Mouse (Mus musculus): ENCODE data around the gene Spats2l. TPM values are rescaled to one million over a fixed set of nuclear protein-coding genes. Genes with fewer than 3 reads are reported as not detected.

The Spats2l gene
- polyA plus RNA-seq (2014; fragmentation: Nextera tagmentation; extraction: Ambion mirVana), result 69.2 and 69.8 TPM in 2 replicates

DNA sequence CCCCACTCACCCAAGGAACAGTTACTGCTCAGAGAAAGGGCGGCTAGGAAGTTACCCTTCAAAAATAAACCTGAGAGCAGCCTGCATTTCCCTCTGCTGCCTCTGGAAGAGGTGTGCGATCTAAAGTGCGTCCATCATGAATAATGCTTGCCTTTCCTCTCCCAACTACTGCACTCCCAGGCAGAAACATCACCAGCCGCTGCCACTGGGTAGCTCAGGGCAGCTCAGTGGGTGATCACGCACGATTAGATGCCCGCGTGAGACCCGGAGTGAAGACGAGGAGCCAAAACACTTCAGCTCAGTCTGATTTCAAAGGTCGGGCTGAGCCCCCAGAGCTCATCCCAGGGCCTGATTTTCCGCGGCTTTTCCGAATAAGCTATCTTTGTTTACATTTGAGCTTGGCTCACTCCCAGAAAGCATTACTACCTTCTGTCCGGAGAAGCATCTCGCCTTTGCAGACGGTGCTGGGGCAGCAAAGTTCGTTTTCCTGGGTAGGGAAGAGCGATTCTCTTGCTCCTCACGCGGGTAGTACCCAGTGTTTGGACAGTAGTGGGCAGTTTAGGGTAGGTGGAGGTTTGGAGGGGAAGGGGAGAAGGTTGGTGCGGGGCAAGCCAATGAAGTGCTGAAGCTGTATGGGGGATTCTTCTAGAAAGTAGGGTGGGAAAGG is at the start of gene Spats2l:
Spats2l (plus strand) TSS at position 162 of the 667 bp plus-strand sequence.
- ATAC-seq (ENCODE audit: low FRiP score, low TSS enrichment) (peak; percentile 66), DNase-seq (peak; percentile 82)
- WGBS, result under 1% methylated on average over 22 of the region's 22 CpGs

GRCm38 (mm10) chr1:57725268-57725667 is 48.7 kb upstream of the Spats2l start:
- ATAC-seq (ENCODE audit: low FRiP score, low TSS enrichment) (no peak), DNase-seq (no peak)
- Histone ChIP-seq H3K4me2 (ENCODE audit: low read length) (no peak overlapping the region), H3K9ac (replicated peaks; ENCODE audit: low read length) (no peak overlapping the region), H3K27ac (replicated peaks; ENCODE audit: low read depth, low read length) (no peak overlapping the region), H3K27me3 (ENCODE audit: control insufficient read depth, insufficient read depth, low read length) (no peaks in the 10 kb centered on the region), H3K9me3 (ENCODE audit: control insufficient read depth, low read length) (no peaks in the 10 kb centered on the region), H3K36me3 (ENCODE audit: control insufficient read depth, insufficient read depth, low read length) (no peaks in the 10 kb centered on the region), H3K4me1 (ENCODE audit: control insufficient read depth, insufficient read depth, low read length) (no peaks in the 10 kb centered on the region), H3K4me3 (replicated peaks; ENCODE audit: low read depth, low read length) (no peak overlapping the region)
- WGBS, result 90% methylated on average over 5 of the region's 5 CpGs

More for the DNA sequence above, at the start of gene Spats2l:
- Histone ChIP-seq H3K4me1 (ENCODE audit: control insufficient read depth, insufficient read depth, low read length) (peaks cover 12% of the 10 kb centered on the region), H3K36me3 (ENCODE audit: control insufficient read depth, insufficient read depth, low read length) (no peaks in the 10 kb centered on the region), H3K9me3 (ENCODE audit: control insufficient read depth, low read length) (no peaks in the 10 kb centered on the region), H3K4me2 (ENCODE audit: low read length) (peak within 1 kb of the TSS; percentile 78), H3K9ac (replicated peaks; ENCODE audit: low read length) (peak within 1 kb of the TSS; percentile 93), H3K27ac (replicated peaks; ENCODE audit: low read depth, low read length) (peak within 1 kb of the TSS; percentile 96), H3K4me3 (replicated peaks; ENCODE audit: low read depth, low read length) (peak within 1 kb of the TSS; percentile 81), H3K27me3 (ENCODE audit: control insufficient read depth, insufficient read depth, low read length) (no peaks in the 10 kb centered on the region)

- 32% methylated on average over 4 of the region's 4 CpGs for WGBS
- H3K4me2 ChIP-seq (ENCODE audit: low read length), result no peak overlapping the region
- DNase-seq, result no peak
Measured at GRCm38 (mm10) chr1:57735877-57736276, 38.1 kb upstream of the Spats2l start.

DNA sequence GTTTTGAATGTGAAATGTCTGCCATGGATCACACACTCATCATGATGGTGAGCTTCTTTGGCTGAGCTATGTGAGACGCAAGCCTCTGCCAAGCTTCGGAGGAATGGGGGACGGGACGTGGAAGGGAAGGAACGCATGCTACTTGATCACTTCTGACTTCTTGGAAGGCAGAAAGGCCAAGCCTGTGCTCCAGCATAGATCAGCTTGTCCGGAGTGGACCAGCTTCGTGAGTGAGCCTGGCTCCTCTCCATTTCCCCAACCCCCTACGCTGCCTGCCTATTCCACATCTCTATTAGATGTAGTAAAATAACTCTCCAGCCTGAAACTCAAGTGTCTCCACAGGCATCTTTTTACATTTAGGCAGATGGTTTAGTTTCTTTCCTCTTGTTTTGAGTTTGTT is 32.2 kb upstream of the Spats2l start:
- DNase-seq (no peak), ATAC-seq (ENCODE audit: low FRiP score, low TSS enrichment) (no peak)
- Histone ChIP-seq H3K27ac (replicated peaks; ENCODE audit: low read depth, low read length) (no peak overlapping the region), H3K4me2 (ENCODE audit: low read length) (no peak overlapping the region), H3K36me3 (ENCODE audit: control insufficient read depth, insufficient read depth, low read length) (no peaks in the 10 kb centered on the region), H3K9me3 (ENCODE audit: control insufficient read depth, low read length) (no peaks in the 10 kb centered on the region), H3K9ac (replicated peaks; ENCODE audit: low read length) (no peak overlapping the region), H3K4me3 (replicated peaks; ENCODE audit: low read depth, low read length) (no peak overlapping the region), H3K4me1 (ENCODE audit: control insufficient read depth, insufficient read depth, low read length) (no peaks in the 10 kb centered on the region), H3K27me3 (ENCODE audit: control insufficient read depth, insufficient read depth, low read length) (no peaks in the 10 kb centered on the region)
- WGBS, result 89% methylated on average over 8 of the region's 8 CpGs

More at GRCm38 (mm10) chr1:57735877-57736276, 38.1 kb upstream of the Spats2l start:
- Histone ChIP-seq H3K9me3 (ENCODE audit: control insufficient read depth, low read length) (no peaks in the 10 kb centered on the region), H3K27me3 (ENCODE audit: control insufficient read depth, insufficient read depth, low read length) (no peaks in the 10 kb centered on the region), H3K9ac (replicated peaks; ENCODE audit: low read length) (no peak overlapping the region), H3K4me3 (replicated peaks; ENCODE audit: low read depth, low read length) (no peak overlapping the region), H3K27ac (replicated peaks; ENCODE audit: low read depth, low read length) (no peak overlapping the region), H3K4me1 (ENCODE audit: control insufficient read depth, insufficient read depth, low read length) (no peaks in the 10 kb centered on the region), H3K36me3 (ENCODE audit: control insufficient read depth, insufficient read depth, low read length) (no peaks in the 10 kb centered on the region)
- no peak for ATAC-seq (ENCODE audit: low FRiP score, low TSS enrichment)

DNA sequence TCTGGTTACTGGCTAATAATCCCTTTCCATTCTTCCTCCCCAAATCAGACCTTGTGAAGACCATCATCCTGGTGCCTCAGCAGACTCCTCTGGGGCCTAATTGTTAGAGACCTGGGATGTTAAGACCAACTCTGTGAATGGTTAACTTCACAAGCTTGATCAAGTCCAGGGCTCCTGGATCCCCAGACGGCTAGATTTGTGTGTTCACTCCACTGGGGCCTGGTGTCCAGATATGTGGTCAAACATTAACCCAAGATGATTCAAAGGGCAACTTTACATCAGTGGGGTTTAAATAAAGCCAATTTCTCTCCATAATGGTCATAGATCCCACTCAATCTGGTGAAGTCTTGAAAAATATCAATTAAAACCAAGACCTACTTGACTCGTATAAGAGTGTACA is 31.7 kb upstream of the Spats2l start:
- H3K36me3 ChIP-seq (ENCODE audit: control insufficient read depth, insufficient read depth, low read length), result no peaks in the 10 kb centered on the region

GRCm38 (mm10) chr1:57751781-57752180 is 22.2 kb upstream of the Spats2l start:
- no peaks in the 10 kb centered on the region for H3K9me3 ChIP-seq (ENCODE audit: control insufficient read depth, low read length)
- no peak overlapping the region for H3K9ac ChIP-seq (replicated peaks; ENCODE audit: low read length)
- H3K4me3 ChIP-seq (replicated peaks; ENCODE audit: low read depth, low read length), result no peak overlapping the region
- DNase-seq (peak; percentile 40), ATAC-seq (ENCODE audit: low FRiP score, low TSS enrichment) (no peak)
- H3K36me3 ChIP-seq (ENCODE audit: control insufficient read depth, insufficient read depth, low read length), result no peaks in the 10 kb centered on the region
- H3K4me1 ChIP-seq (ENCODE audit: control insufficient read depth, insufficient read depth, low read length), result no peaks in the 10 kb centered on the region
- no peak overlapping the region for H3K27ac ChIP-seq (replicated peaks; ENCODE audit: low read depth, low read length)
- no peaks in the 10 kb centered on the region for H3K27me3 ChIP-seq (ENCODE audit: control insufficient read depth, insufficient read depth, low read length)
- WGBS, result 49% methylated on average over 3 of the region's 3 CpGs
- H3K4me2 ChIP-seq (ENCODE audit: low read length), result no peak overlapping the region

More for the DNA sequence above, 31.7 kb upstream of the Spats2l start:
- Histone ChIP-seq H3K27me3 (ENCODE audit: control insufficient read depth, insufficient read depth, low read length) (no peaks in the 10 kb centered on the region), H3K4me3 (replicated peaks; ENCODE audit: low read depth, low read length) (no peak overlapping the region), H3K9me3 (ENCODE audit: control insufficient read depth, low read length) (no peaks in the 10 kb centered on the region), H3K27ac (replicated peaks; ENCODE audit: low read depth, low read length) (no peak overlapping the region), H3K4me2 (ENCODE audit: low read length) (no peak overlapping the region), H3K9ac (replicated peaks; ENCODE audit: low read length) (no peak overlapping the region), H3K4me1 (ENCODE audit: control insufficient read depth, insufficient read depth, low read length) (no peaks in the 10 kb centered on the region)
- no peak for DNase-seq
- WGBS, result 95% methylated on average over 2 of the region's 2 CpGs
- ATAC-seq (ENCODE audit: low FRiP score, low TSS enrichment), result no peak

- Histone ChIP-seq H3K36me3 (ENCODE audit: control insufficient read depth, insufficient read depth, low read length) (no peaks in the 10 kb centered on the region), H3K4me3 (replicated peaks; ENCODE audit: low read depth, low read length) (no peak overlapping the region), H3K27ac (replicated peaks; ENCODE audit: low read depth, low read length) (no peak overlapping the region), H3K27me3 (ENCODE audit: control insufficient read depth, insufficient read depth, low read length) (no peaks in the 10 kb centered on the region), H3K9ac (replicated peaks; ENCODE audit: low read length) (no peak overlapping the region), H3K9me3 (ENCODE audit: control insufficient read depth, low read length) (no peaks in the 10 kb centered on the region), H3K4me2 (ENCODE audit: low read length) (no peak overlapping the region), H3K4me1 (ENCODE audit: control insufficient read depth, insufficient read depth, low read length) (no peaks in the 10 kb centered on the region)
- WGBS, result 91% methylated on average over 7 of the region's 7 CpGs
- ATAC-seq (ENCODE audit: low FRiP score, low TSS enrichment) (no peak), DNase-seq (no peak)
Measured at GRCm38 (mm10) chr1:57766396-57766795, 7.6 kb upstream of the Spats2l start.

GRCm38 (mm10) chr1:57773326-57773725 is 636 bp upstream of the Spats2l start:
- WGBS, result 93% methylated on average over 5 of the region's 5 CpGs
- Histone ChIP-seq H3K4me3 (replicated peaks; ENCODE audit: low read depth, low read length) (peak overlapping the region; percentile 81; the same call in 1 of the 2 replicates), H3K27me3 (ENCODE audit: control insufficient read depth, insufficient read depth, low read length) (no peaks in the 10 kb centered on the region), H3K27ac (replicated peaks; ENCODE audit: low read depth, low read length) (no peak overlapping the region), H3K4me1 (ENCODE audit: control insufficient read depth, insufficient read depth, low read length) (peaks cover 12% of the 10 kb centered on the region), H3K36me3 (ENCODE audit: control insufficient read depth, insufficient read depth, low read length) (no peaks in the 10 kb centered on the region), H3K9ac (replicated peaks; ENCODE audit: low read length) (no peak overlapping the region), H3K9me3 (ENCODE audit: control insufficient read depth, low read length) (no peaks in the 10 kb centered on the region), H3K4me2 (ENCODE audit: low read length) (peak overlapping the region; percentile 78; the same call in 1 of the 2 replicates)
- ATAC-seq (ENCODE audit: low FRiP score, low TSS enrichment) (no peak), DNase-seq (no peak)
